Mouse (Mus musculus) embryonic facial prominence, embryonic 12.5 days (tissue): ENCODE results near the gene Gm8947. TPM values are rescaled to one million over a fixed set of nuclear protein-coding genes. Genes with fewer than 3 reads are reported as not detected.
"Not testable (repeated sequence)": the region's sequence is repeated elsewhere in the genome, so short reads cannot be mapped to it uniquely, and the experiment has no call there.

ENCODE experiments used
- ATAC-seq: fragments of 200-750 bp; cut with Nextera tagmentation; 2 replicates; pipeline ENCODE4 v1.8.0; 2017; ENCODE audit not compliant: insufficient number of reproducible peaks, insufficient read depth, low FRiP score, low TSS enrichment
- H3K27ac ChIP-seq: fragments of 300-500 bp; sonication (generic); 2 replicates; pipeline ENCODE4 v1.5.1; 2016; ENCODE audit warnings: mild to moderate bottlenecking
- H3K27me3 ChIP-seq: fragments of 300-500 bp; sonication (generic); 2 replicates; pipeline ENCODE4 v1.6.1; 2016; ENCODE audit warnings: mild to moderate bottlenecking, moderate library complexity
- H3K36me3 ChIP-seq: fragments of 300-500 bp; sonication (generic); 2 replicates; pipeline ENCODE4 v1.6.1; 2016; ENCODE audit warnings: mild to moderate bottlenecking
- H3K4me1 ChIP-seq: fragments of 300-500 bp; sonication (generic); 2 replicates; pipeline ENCODE4 v1.6.1; 2016
- H3K4me2 ChIP-seq: fragments of 300-500 bp; sonication (generic); replicated peaks from 2 replicates; pipeline ENCODE4 v1.6.1; 2016; ENCODE audit warnings: mild to moderate bottlenecking, moderate library complexity
- H3K4me3 ChIP-seq: fragments of 300-500 bp; sonication (generic); 2 replicates; pipeline ENCODE4 v1.5.1; 2016; ENCODE audit warnings: mild to moderate bottlenecking
- H3K9ac ChIP-seq: fragments of 300-500 bp; sonication (generic); 2 replicates; pipeline ENCODE4 v1.6.1; 2016; ENCODE audit warnings: mild to moderate bottlenecking, moderate library complexity
- H3K9me3 ChIP-seq: fragments of 300-500 bp; sonication (generic); 2 replicates; pipeline ENCODE4 v1.6.1; 2016; ENCODE audit warnings: mild to moderate bottlenecking, moderate library complexity
- WGBS: fragments of 180-500 bp; shearing (Covaris S2); methylation state at CpG from one replicate; pipeline ENCODE4 v1.1.7; 2016; 5-methylcytosine and 5-hydroxymethylcytosine counted together
- polyA plus RNA-seq: library from polyadenylated mRNA; unstranded; fragments of >200 nt; fragmentation: Nextera tagmentation; extraction: Ambion mirVana; gene quantifications from 2 replicates; pipeline ENCODE4 v1.2.1, GENCODE M21; 2016

The Gm8947 gene
- polyA plus RNA-seq, 1 experiment from 2014 or later = 0.37 TPM

- Histone ChIP-seq H3K4me2 (no peak overlapping the region), H3K9me3 (no peaks in the 10 kb centered on the region), H3K9ac (no peak overlapping the region), H3K27ac (no peak overlapping the region), H3K36me3 (no peaks in the 10 kb centered on the region), H3K4me3 (no peak overlapping the region), H3K4me1 (no peaks in the 10 kb centered on the region), H3K27me3 (no peaks in the 10 kb centered on the region)
- WGBS = 88% methylated on average over 4 of the region's 4 CpGs
- ATAC-seq = no peak
These were observed 3.7 kb upstream of the Gm8947 start for GRCm38 (mm10) chr1:151188469-151188868.

GRCm38 (mm10) chr1:151192739-151193138 lies 563 bp downstream of the Gm8947 start:
- not testable (repeated sequence) for ATAC-seq, H3K36me3 ChIP-seq, H3K9me3 ChIP-seq, H3K27me3 ChIP-seq, H3K9ac ChIP-seq, H3K27ac ChIP-seq, H3K4me3 ChIP-seq, H3K4me2 ChIP-seq, H3K4me1 ChIP-seq
- WGBS = 91% methylated on average over 15 of the region's 15 CpGs

- ATAC-seq = not testable (repeated sequence)
These were observed 3.8 kb downstream of the Gm8947 start for GRCm38 (mm10) chr1:151195986-151196385.

GRCm38 (mm10) chr1:151196690-151197089 lies 4.5 kb downstream of the Gm8947 start:
- not testable (repeated sequence) for H3K9me3 ChIP-seq, H3K4me1 ChIP-seq, H3K27me3 ChIP-seq, H3K9ac ChIP-seq, H3K36me3 ChIP-seq, H3K4me2 ChIP-seq, H3K4me3 ChIP-seq, ATAC-seq, H3K27ac ChIP-seq
- 71% methylated on average over 3 of the region's 3 CpGs for WGBS

More at GRCm38 (mm10) chr1:151195986-151196385, 3.8 kb downstream of the Gm8947 start:
- not testable (repeated sequence) for H3K4me3 ChIP-seq, H3K9ac ChIP-seq, H3K9me3 ChIP-seq, H3K27ac ChIP-seq, H3K27me3 ChIP-seq, H3K36me3 ChIP-seq, H3K4me2 ChIP-seq, H3K4me1 ChIP-seq
- WGBS = 69% methylated on average over 4 of the region's 4 CpGs

GRCm38 (mm10) chr1:151198120-151198519 lies 5.9 kb downstream of the Gm8947 start, which contains the start of gene Gm47995:
Gm47995 (plus strand) TSS chr1:151198448.
- H3K27me3 ChIP-seq, H3K36me3 ChIP-seq, H3K4me3 ChIP-seq, H3K4me1 ChIP-seq, H3K9ac ChIP-seq, ATAC-seq, H3K4me2 ChIP-seq, H3K9me3 ChIP-seq, H3K27ac ChIP-seq: not testable (repeated sequence)
- WGBS = 90% methylated on average over 3 of the region's 4 CpGs

- not testable (repeated sequence) for H3K4me1 ChIP-seq, H3K9me3 ChIP-seq, H3K36me3 ChIP-seq, H3K27me3 ChIP-seq, H3K4me2 ChIP-seq, H3K27ac ChIP-seq, ATAC-seq, H3K4me3 ChIP-seq, H3K9ac ChIP-seq
These were observed 8.4 kb downstream of the Gm8947 start for GRCm38 (mm10) chr1:151200620-151201019.

- 74% methylated on average over 3 of the region's 5 CpGs for WGBS
- not testable (repeated sequence) for H3K9ac ChIP-seq, H3K36me3 ChIP-seq, H3K27ac ChIP-seq, H3K27me3 ChIP-seq, H3K4me2 ChIP-seq, H3K4me1 ChIP-seq, H3K9me3 ChIP-seq, ATAC-seq, H3K4me3 ChIP-seq
These were observed 10.6 kb downstream of the Gm8947 start for GRCm38 (mm10) chr1:151202771-151203170.

GRCm38 (mm10) chr1:151203818-151204217 lies 11.6 kb downstream of the Gm8947 start, which contains the start of gene 3110040M04Rik:
3110040M04Rik (plus strand) TSS chr1:151204121.
- not testable (repeated sequence) for H3K27ac ChIP-seq, H3K4me1 ChIP-seq, H3K9ac ChIP-seq, H3K36me3 ChIP-seq, H3K9me3 ChIP-seq, H3K4me3 ChIP-seq, H3K27me3 ChIP-seq, H3K4me2 ChIP-seq, ATAC-seq
- no CpG with 5 or more reads among the region's 6 CpGs for WGBS

- H3K4me2 ChIP-seq, H3K27ac ChIP-seq, H3K4me3 ChIP-seq, H3K4me1 ChIP-seq, H3K27me3 ChIP-seq, H3K9ac ChIP-seq, H3K36me3 ChIP-seq, ATAC-seq, H3K9me3 ChIP-seq: not testable (repeated sequence)
- 76% methylated on average over 4 of the region's 5 CpGs for WGBS
These were observed 16.3 kb downstream of the Gm8947 start for GRCm38 (mm10) chr1:151208493-151208892.

- not testable (repeated sequence) for H3K27ac ChIP-seq, H3K4me1 ChIP-seq, H3K4me3 ChIP-seq, H3K9ac ChIP-seq, ATAC-seq, H3K9me3 ChIP-seq, H3K36me3 ChIP-seq, H3K4me2 ChIP-seq, H3K27me3 ChIP-seq
These were observed 16.8 kb downstream of the Gm8947 start for GRCm38 (mm10) chr1:151208944-151209343.

- H3K4me2 ChIP-seq, ATAC-seq, H3K4me1 ChIP-seq, H3K27me3 ChIP-seq, H3K9ac ChIP-seq, H3K36me3 ChIP-seq, H3K4me3 ChIP-seq, H3K27ac ChIP-seq, H3K9me3 ChIP-seq: not testable (repeated sequence)
- WGBS = 86% methylated on average over 5 of the region's 8 CpGs
These were observed 17.7 kb downstream of the Gm8947 start, which contains the start of gene Gm47996 for GRCm38 (mm10) chr1:151209824-151210355. Gm47996 (plus strand) TSS chr1:151210131.

GRCm38 (mm10) chr1:151211666-151212065 lies 19.5 kb downstream of the Gm8947 start:
- ATAC-seq, H3K36me3 ChIP-seq, H3K9me3 ChIP-seq, H3K4me3 ChIP-seq, H3K9ac ChIP-seq, H3K27me3 ChIP-seq, H3K27ac ChIP-seq, H3K4me1 ChIP-seq, H3K4me2 ChIP-seq: not testable (repeated sequence)
- 90% methylated on average over 5 of the region's 5 CpGs for WGBS

GRCm38 (mm10) chr1:151214862-151215261 lies 22.7 kb downstream of the Gm8947 start:
- 73% methylated on average over 2 of the region's 2 CpGs for WGBS
- no peaks in the 10 kb centered on the region for H3K4me1 ChIP-seq
- H3K27me3 ChIP-seq = no peaks in the 10 kb centered on the region
- no peaks in the 10 kb centered on the region for H3K9me3 ChIP-seq
- H3K36me3 ChIP-seq = no peaks in the 10 kb centered on the region
- no peak overlapping the region for H3K4me2 ChIP-seq
- no peak overlapping the region for H3K27ac ChIP-seq
- no peak overlapping the region for H3K9ac ChIP-seq
- H3K4me3 ChIP-seq = no peak overlapping the region
- ATAC-seq = no peak
